Mouse (Mus musculus) liver, embryonic 11.5 days (tissue): ENCODE data around the gene Eya3. TPM values are rescaled to one million over a fixed set of nuclear protein-coding genes. Genes with fewer than 3 reads are reported as not detected.
A peak's percentile ranks its signal among the peaks of the same experiment; 100 is the strongest.
"Not testable (repeated sequence)": the region's sequence is repeated elsewhere in the genome, so short reads cannot be mapped to it uniquely, and the experiment has no call there.

Source experiments
- ATAC-seq: fragments of 200-750 bp; cut with Nextera tagmentation; replicated peaks from 2 replicates; pipeline ENCODE4 v1.8.0; 2017; ENCODE audit warnings: moderate number of reproducible peaks, mild to moderate bottlenecking, moderate TSS enrichment, moderate library complexity; ENCODE audit not compliant: low FRiP score
- DNase-seq: peaks from one replicate; pipeline ENCODE4 v3.0.0-alpha.2; 2017; ENCODE audit warnings: low spot score
- H3K27ac ChIP-seq: fragments of 300-500 bp; sonication (generic); 2 replicates; pipeline ENCODE4 v1.5.1; 2014; ENCODE audit warnings: mild to moderate bottlenecking, low read depth, low read length, control low read depth
- H3K27me3 ChIP-seq: fragments of 300-500 bp; sonication (generic); replicated peaks from 2 replicates; pipeline ENCODE4 v1.6.1; 2014; ENCODE audit warnings: low read length, mixed read lengths; ENCODE audit not compliant: control insufficient read depth, insufficient read depth
- H3K36me3 ChIP-seq: fragments of 300-500 bp; sonication (generic); 2 replicates; pipeline ENCODE4 v1.6.1; 2014; ENCODE audit warnings: mild to moderate bottlenecking, low read length, moderate library complexity, mixed read lengths; ENCODE audit not compliant: control insufficient read depth, insufficient read depth
- H3K4me1 ChIP-seq: fragments of 300-500 bp; sonication (generic); replicated peaks from 2 replicates; pipeline ENCODE4 v1.6.1; 2014; ENCODE audit warnings: low read length, mixed read lengths; ENCODE audit not compliant: control insufficient read depth, insufficient read depth
- H3K4me2 ChIP-seq: fragments of 300-500 bp; sonication (generic); 2 replicates; pipeline ENCODE4 v1.6.1; 2014; ENCODE audit warnings: mild to moderate bottlenecking, control low read depth, moderate library complexity
- H3K4me3 ChIP-seq: fragments of 300-500 bp; sonication (generic); 2 replicates; pipeline ENCODE4 v1.5.1; 2014; ENCODE audit warnings: low read depth, low read length, control low read depth
- H3K9ac ChIP-seq: fragments of 300-500 bp; sonication (generic); 2 replicates; pipeline ENCODE4 v1.6.1; 2014; ENCODE audit warnings: low read depth, low read length, control low read depth
- H3K9me3 ChIP-seq: fragments of 300-500 bp; sonication (generic); 2 replicates; pipeline ENCODE4 v1.6.1; 2016; ENCODE audit warnings: low read length, inconsistent platforms, mixed read lengths; ENCODE audit not compliant: control insufficient read depth
- WGBS: fragments of 180-500 bp; shearing (Covaris S2); extraction: QIAGEN DNeasy Blood & Tissue Kit; methylation state at CpG from one replicate; pipeline ENCODE4 v1.1.7; 2014; 5-methylcytosine and 5-hydroxymethylcytosine counted together
- polyA plus RNA-seq: library from polyadenylated mRNA; unstranded; fragments of >200 nt; fragmentation: Nextera tagmentation; extraction: Ambion mirVana; gene quantifications from 2 replicates; pipeline ENCODE4 v1.2.1, GENCODE M21; 2014

The Eya3 gene
- polyA plus RNA-seq, 1 experiment from 2014 or later, result 29.7 TPM

DNA sequence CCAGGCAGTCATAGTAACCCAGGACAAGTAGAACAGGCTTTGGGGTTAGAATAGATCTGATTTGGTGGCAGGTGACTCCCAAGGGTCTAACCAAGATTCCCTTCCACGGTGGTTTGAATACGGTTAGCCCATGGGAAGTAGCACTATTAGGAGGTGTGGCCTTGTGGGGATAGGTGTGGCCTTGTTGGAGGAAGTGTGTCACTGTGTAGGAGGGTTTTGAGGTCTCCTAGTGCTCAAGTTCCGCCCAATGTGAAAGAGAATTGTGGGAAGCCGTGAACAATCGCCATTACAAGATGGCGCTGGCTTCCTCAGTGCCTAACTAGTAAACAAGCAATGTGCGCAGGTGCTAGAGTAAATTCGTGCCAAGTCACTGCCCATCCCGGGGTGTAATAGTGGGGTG, 98.4 kb downstream of the Eya3 start:
- not testable (repeated sequence) for H3K36me3 ChIP-seq, H3K27me3 ChIP-seq, H3K27ac ChIP-seq, ATAC-seq, H3K4me3 ChIP-seq, H3K9me3 ChIP-seq, DNase-seq, H3K4me1 ChIP-seq, H3K9ac ChIP-seq, H3K4me2 ChIP-seq
- 84% methylated on average over 9 of the region's 9 CpGs for WGBS

DNA sequence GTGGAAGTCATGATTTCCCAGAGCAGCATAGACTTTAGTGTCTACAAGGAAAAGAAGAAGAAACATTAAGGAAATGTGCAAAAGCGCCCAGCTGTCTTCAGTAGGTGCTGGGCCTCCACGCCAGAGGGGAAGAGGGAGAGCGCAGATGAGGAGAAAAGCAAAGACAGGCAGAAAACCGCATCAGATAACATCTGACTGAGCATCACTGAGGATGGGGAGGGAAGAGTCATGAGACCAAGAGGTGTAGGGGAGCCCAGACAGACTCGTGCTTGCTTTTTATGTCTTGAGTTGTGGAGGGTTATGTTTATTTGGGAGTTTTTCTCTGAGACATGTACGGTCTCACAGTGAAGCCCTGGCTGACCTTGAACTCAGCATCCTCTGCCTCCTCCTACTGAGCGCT, 102.7 kb downstream of the Eya3 start:
- Histone ChIP-seq H3K27ac (no peak overlapping the region), H3K4me3 (no peak overlapping the region), H3K9me3 (no peaks in the 10 kb centered on the region), H3K9ac (no peak overlapping the region), H3K36me3 (no peaks in the 10 kb centered on the region), H3K4me1 (peaks cover 3% of the 10 kb centered on the region), H3K4me2 (no peak overlapping the region), H3K27me3 (no peaks in the 10 kb centered on the region)
- WGBS, result 81% methylated on average over 7 of the region's 7 CpGs
- DNase-seq (no peak), ATAC-seq (no peak)

DNA sequence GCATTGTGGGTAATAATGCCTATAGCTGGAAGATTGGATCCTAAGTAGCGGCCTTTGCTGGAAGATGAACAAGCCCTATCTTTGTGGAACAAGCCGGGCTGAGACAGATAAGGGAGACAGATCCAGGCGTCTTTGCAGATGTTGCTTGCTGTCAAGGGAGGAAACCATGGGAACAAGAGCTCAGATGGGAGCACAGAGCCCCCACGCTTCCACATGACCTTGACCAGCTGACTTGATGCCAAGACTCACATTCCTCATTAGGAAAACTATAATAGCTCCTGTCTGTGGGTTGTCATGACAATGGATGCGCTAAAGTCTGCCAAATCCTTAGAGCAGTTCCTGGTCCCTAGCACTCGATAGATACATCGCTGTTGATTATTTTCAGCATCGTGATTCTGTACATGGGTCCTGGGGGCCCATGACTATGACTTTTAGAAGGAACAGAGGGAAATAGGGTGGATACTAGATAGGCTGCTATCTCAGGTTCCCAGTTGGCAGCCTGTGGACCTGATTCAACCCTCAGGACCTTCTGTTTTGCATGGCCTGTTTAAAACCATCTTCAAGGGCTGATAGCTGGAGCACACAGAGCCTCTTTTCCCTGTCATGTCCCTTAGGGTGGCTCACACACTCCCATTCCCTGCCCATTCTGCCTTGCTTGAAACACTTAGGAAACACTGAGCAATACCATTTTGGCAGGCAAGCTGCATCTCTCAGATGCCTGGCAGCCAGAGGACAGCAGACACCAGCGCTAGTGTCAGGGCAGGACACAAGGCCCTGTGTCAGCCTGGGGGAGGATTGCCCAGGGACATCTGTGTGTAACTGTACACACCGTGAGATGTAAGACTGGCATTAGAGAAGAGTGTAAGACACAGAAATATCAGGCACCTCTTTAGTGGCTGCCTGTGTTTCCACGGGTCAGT, 105.5 kb downstream of the Eya3 start:
- Histone ChIP-seq H3K27ac (no peak overlapping the region), H3K4me2 (no peak overlapping the region), H3K27me3 (no peaks in the 10 kb centered on the region), H3K4me3 (no peak overlapping the region), H3K36me3 (no peaks in the 10 kb centered on the region), H3K9me3 (no peaks in the 10 kb centered on the region), H3K9ac (no peak overlapping the region), H3K4me1 (peaks cover 10% of the 10 kb centered on the region)
- DNase-seq (no peak), ATAC-seq (peak; percentile 47; the same call in 1 of the 2 replicates)
- WGBS, result 60% methylated on average over 11 of the region's 11 CpGs

DNA sequence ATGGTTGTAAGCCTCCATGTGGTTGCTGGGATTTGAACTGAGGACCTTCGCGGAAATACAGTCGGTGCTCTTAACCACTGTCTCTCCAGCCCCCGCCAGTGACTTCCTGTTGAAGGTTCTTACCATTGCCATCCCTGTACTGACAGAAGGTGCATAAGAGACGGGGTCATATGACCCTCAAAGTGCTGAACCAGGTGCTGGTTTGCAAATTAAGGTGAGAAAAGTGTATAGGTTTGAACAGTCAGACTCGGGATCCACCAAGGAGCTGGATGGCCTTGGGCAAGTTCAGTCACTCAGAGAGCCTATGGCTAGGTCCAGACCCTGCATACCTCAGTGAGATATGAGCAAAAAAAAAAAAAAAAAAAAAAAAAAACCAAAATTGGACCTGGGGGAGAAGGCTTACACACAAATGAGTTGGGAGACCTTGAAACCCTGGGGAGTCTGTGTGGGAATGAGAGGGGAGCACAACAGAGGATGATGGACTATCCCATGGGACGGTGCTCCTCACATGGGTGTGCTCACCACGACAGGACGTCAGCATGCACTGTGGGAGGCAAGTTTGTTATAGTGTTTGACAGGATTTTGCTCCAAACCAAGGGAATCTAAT, 108.2 kb downstream of the Eya3 start:
- peak overlapping the region; percentile 45 for H3K9ac ChIP-seq
- H3K4me2 ChIP-seq, result peak overlapping the region; percentile 43
- H3K36me3 ChIP-seq, result no peaks in the 10 kb centered on the region
- H3K4me1 ChIP-seq, result peaks cover 10% of the 10 kb centered on the region
- DNase-seq (no peak), ATAC-seq (no peak)
- H3K4me3 ChIP-seq, result no peak overlapping the region
- peak overlapping the region; percentile 69 for H3K27ac ChIP-seq
- WGBS, result 71% methylated on average over 9 of the region's 9 CpGs
- H3K27me3 ChIP-seq, result no peaks in the 10 kb centered on the region
- H3K9me3 ChIP-seq, result no peaks in the 10 kb centered on the region

DNA sequence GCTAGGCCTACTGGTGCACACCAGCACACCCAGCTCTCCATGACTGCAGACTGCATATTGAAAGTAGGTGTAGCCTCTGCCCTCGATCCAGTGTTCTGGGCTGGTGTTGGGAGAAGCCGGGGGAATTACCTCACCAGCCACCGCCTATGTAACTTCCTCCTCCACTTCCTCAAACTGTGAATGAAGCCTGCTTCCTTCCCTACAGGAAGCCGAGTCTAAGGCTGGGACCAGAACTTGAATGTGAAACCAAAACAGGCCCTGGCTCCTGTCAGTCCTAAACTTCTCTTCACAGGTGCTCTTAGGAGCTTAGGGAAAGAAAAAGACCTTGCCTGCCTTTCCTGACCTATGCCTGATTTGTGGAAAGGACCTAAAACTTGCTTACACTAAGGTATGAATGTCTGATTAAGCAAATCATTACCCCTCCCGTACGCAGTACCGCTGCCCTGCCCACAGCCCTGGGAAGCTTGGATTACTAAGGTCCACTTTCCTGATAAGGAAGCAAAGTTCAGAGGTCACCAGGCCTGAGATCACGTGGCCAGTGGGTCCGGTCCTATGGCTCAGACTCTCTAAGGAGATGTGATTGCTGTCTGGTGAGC, 109.0 kb downstream of the Eya3 start:
- ATAC-seq (peak; percentile 39; the same call in 1 of the 2 replicates), DNase-seq (no peak)
- H3K36me3 ChIP-seq, result no peaks in the 10 kb centered on the region
- WGBS, result 30% methylated on average over 9 of the region's 9 CpGs
- peak overlapping the region; percentile 43 for H3K4me2 ChIP-seq
- peak overlapping the region; percentile 45 for H3K9ac ChIP-seq
- H3K27me3 ChIP-seq, result no peaks in the 10 kb centered on the region
- no peaks in the 10 kb centered on the region for H3K9me3 ChIP-seq
- peak overlapping the region; percentile 7; the same call in 1 of the 2 replicates for H3K4me3 ChIP-seq
- H3K27ac ChIP-seq, result peak overlapping the region; percentile 69
- H3K4me1 ChIP-seq, result peaks cover 10% of the 10 kb centered on the region

DNA sequence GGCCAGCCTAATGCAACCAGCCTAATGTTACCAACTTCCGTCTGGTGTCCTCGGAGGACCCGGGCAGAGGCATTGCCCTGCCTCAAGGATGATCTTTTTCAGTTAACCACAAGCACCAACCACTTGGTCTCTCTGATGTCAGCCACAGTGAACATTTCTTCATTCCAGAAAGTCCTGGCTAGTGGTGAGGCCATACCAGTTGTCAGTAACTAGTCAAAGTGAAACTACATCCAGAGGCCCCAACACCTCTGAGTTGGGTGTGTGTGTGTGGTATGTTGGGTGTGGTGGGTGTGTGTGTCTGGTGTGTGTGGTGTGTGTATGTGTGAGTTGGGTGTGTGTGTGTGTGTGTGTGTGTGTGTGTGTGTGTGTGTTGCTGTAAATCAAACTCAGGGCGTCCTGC, 110.0 kb downstream of the Eya3 start:
- DNase-seq (no peak), ATAC-seq (no peak)
- H3K9me3 ChIP-seq, result no peaks in the 10 kb centered on the region
- 75% methylated on average over 4 of the region's 4 CpGs for WGBS
- no peak overlapping the region for H3K4me3 ChIP-seq
- H3K27me3 ChIP-seq, result no peaks in the 10 kb centered on the region
- no peak overlapping the region for H3K27ac ChIP-seq
- H3K9ac ChIP-seq, result no peak overlapping the region
- H3K36me3 ChIP-seq, result no peaks in the 10 kb centered on the region
- H3K4me2 ChIP-seq, result no peak overlapping the region
- peaks cover 10% of the 10 kb centered on the region for H3K4me1 ChIP-seq

DNA sequence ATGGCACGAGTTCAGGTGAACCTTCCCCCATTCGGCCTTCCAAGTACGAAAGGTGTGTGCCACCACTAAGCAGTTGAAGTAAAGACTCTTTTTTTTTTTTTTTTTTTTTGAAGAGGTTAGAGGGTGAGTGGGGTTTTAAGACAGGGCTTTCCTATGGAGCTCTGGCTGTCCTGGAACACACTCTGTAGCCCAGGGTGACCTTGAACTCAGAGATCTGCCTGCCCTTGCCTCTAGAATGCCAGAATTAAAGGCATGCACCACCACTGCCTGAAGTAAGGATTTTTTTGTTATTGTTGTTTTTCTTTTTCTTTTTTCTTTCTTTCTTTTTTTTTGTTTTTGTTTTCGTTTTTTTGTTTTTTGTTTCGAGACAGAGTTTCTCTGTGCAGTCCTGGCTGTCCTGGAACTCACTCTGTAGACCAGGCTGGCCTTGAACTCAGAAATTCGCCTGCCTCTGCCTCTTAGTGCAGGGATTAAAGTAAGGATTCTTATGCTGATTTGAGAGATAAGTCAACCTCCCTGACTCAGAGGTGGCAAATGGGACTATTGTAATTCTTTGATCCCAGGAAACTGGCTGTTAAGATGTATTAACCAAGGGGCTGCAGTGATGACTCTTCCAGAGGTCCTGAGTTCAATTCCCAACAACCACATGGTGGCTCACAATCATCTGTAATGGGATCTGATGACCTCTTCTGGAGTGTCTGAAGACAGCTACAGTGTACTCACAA, 110.6 kb downstream of the Eya3 start:
- Histone ChIP-seq H3K27ac (no peak overlapping the region), H3K9me3 (no peaks in the 10 kb centered on the region), H3K4me2 (no peak overlapping the region), H3K27me3 (no peaks in the 10 kb centered on the region), H3K4me1 (peaks cover 9% of the 10 kb centered on the region), H3K9ac (no peak overlapping the region), H3K4me3 (no peak overlapping the region), H3K36me3 (no peaks in the 10 kb centered on the region)
- 82% methylated on average over 6 of the region's 6 CpGs for WGBS
- ATAC-seq (no peak), DNase-seq (no peak)

DNA sequence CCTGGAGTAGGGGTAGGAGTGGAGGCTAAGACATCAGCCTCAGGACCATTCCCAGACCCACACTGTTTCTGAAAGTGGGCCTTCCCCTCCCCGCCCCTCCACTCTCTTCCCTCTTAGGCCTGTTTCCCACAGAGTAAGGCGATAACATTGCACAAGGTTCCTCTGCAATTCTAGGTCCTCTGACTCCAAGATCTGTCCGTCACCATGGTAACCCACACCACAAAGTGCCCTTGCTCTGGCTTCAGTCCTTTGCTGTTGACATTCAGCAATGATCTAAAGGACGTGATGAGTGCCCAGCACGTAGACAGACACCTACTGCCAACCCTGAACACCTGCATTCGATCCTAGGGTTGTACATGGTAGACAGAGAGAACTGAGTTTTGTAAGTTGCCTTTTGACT, 114.2 kb downstream of the Eya3 start:
- Histone ChIP-seq H3K9ac (no peak overlapping the region), H3K4me1 (0 out of 2 replicates have a peak, but pooled peaks cover 5% of the 10 kb centered on the region), H3K4me2 (no peak overlapping the region), H3K27ac (no peak overlapping the region), H3K4me3 (no peak overlapping the region), H3K9me3 (no peaks in the 10 kb centered on the region), H3K36me3 (no peaks in the 10 kb centered on the region), H3K27me3 (peaks cover 18% of the 10 kb centered on the region; the same call in 1 of the 2 replicates)
- ATAC-seq (no peak), DNase-seq (no peak)
- 66% methylated on average over 6 of the region's 6 CpGs for WGBS
